13 mouse cellular contexts compared by ENCODE assay signal in genomic region chr17:80808069-80808468, GRCm38 (mm10).
DNase-seq lines count a peak whose midpoint lies in the region; ATAC-seq and TF ChIP-seq lines count a peak whose summit lies in the region.
"Had no signal": no experiment of that assay in that cellular context is flagged by ENCODE, and none has a peak within 500 bp of the region (broad histone marks: within the 10 kb centered on the region; RNA-seq: fewer than 3 reads in every experiment).

No protein-coding gene starts in this region.

- no peak for TF ChIP-seq CTCF in kidney, adult 2 months (conservative IDR thresholded peaks at IDR 0.05; ENCODE audit: insufficient read depth, insufficient read length, low read depth, low read length)
- no peak for TF ChIP-seq CTCF in Patski (IDR thresholded peaks at IDR 0.05)

- CTCF ChIA-PET in Patski (lab: Charles Lee): interaction anchor here (0.7 kb wide), 1 partner anchor 20 kb away, joined by 3 read pairs; no protein-coding TSS in a partner anchor

- H3K4me1 ChIP-seq in kidney, adult 2 months (ENCODE audit: control insufficient read depth, insufficient read depth, low read length): peaks cover 10% of the 10 kb centered on the region; the same call in 1 of the 2 replicates
- 0 out of 2 replicates have a peak, but pooled peaks cover 5% of the 10 kb centered on the region for H3K4me1 ChIP-seq in kidney, embryonic 14.5 days (ENCODE audit: control insufficient read depth, insufficient read depth, low read length)
- peaks cover 14% of the 10 kb centered on the region for H3K4me1 ChIP-seq in heart, embryonic 13.5 days

- H3K9me3 ChIP-seq in kidney, embryonic 14.5 days (ENCODE audit: control insufficient read depth, low read length): no peaks in the 10 kb centered on the region
- no peaks in the 10 kb centered on the region for H3K9me3 ChIP-seq in heart, embryonic 13.5 days

- H3K27ac ChIP-seq in kidney, adult 2 months (ENCODE audit: insufficient read depth, low read depth, low read length): peak overlapping the region; percentile 32; the same call in 1 of the 2 replicates
- H3K27ac ChIP-seq in kidney, embryonic 14.5 days (ENCODE audit: low read depth, low read length): no peak overlapping the region
- H3K27ac ChIP-seq in heart, embryonic 13.5 days (replicated peaks): no peak overlapping the region

- ATAC-seq in kidney, embryonic 14.5 days (ENCODE audit: low FRiP score, low TSS enrichment): no peak
- ATAC-seq in Patski: peak; percentile 89
- ATAC-seq in heart, embryonic 13.5 days (ENCODE audit: extremely low read depth, insufficient number of reproducible peaks, low FRiP score, low TSS enrichment): no peak
- ATAC-seq: inflammation-experienced regulatory T-cells, adult 6 months; liver, postnatal 0 days; midbrain, embryonic 16.5 days had no signal

- POLR2A ChIA-PET in Patski (lab: Charles Lee): interaction anchor here (0.7 kb wide), 1 partner anchor 589 kb away, joined by 5 read pairs; no protein-coding TSS in a partner anchor

- no peak overlapping the region for H3K4me3 ChIP-seq in kidney, adult 2 months (ENCODE audit: insufficient read depth, low read depth, low read length)
- no peak overlapping the region for H3K4me3 ChIP-seq in kidney, embryonic 14.5 days (ENCODE audit: low read length)
- H3K4me3 ChIP-seq in heart, embryonic 13.5 days: no peak overlapping the region

- no peak overlapping the region for H3K4me2 ChIP-seq in kidney, embryonic 14.5 days (replicated peaks; ENCODE audit: low read depth, low read length)
- peak overlapping the region; percentile 44 for H3K4me2 ChIP-seq in heart, embryonic 13.5 days

- WGBS in kidney, adult 2 months: 26% methylated on average over 10 of the region's 10 CpGs
- 60% methylated on average over 10 of the region's 10 CpGs for WGBS in kidney, embryonic 14.5 days
- 20% methylated on average over 10 of the region's 10 CpGs for WGBS in heart, embryonic 13.5 days

- no peaks in the 10 kb centered on the region for H3K27me3 ChIP-seq in kidney, adult 2 months (replicated peaks; ENCODE audit: control insufficient read depth, insufficient read depth, low read length)
- no peaks in the 10 kb centered on the region for H3K27me3 ChIP-seq in kidney, embryonic 14.5 days (ENCODE audit: control insufficient read depth, insufficient read depth, low read length)
- no peaks in the 10 kb centered on the region for H3K27me3 ChIP-seq in Patski
- no peaks in the 10 kb centered on the region for H3K27me3 ChIP-seq in heart, embryonic 13.5 days (replicated peaks)

- DNase-seq in kidney, adult 2 months: peak; percentile 85
- DNase-seq in Patski (ENCODE audit: low read depth, low spot score): peak; percentile 89
- DNase-seq in kidney, postnatal 36 days: peak; percentile 68 to 71
- DNase-seq in cerebellum, postnatal 36 days: no peak
- no peak for DNase-seq in ovary, adult 18-20 months (ENCODE audit: low spot score)
- DNase-seq: adrenal gland, adult 2 months; cerebellum, postnatal 14 days; gastrocnemius, postnatal 14 days; liver, postnatal 0 days had no signal

- in situ Hi-C loops in Patski (cut with MboI; ENCODE audit: low pct_unique_long_range_greater_than_20kb): no loop called here

- H3K9ac ChIP-seq in kidney, embryonic 14.5 days (ENCODE audit: low read depth, low read length): no peak overlapping the region
- no peak overlapping the region for H3K9ac ChIP-seq in heart, embryonic 13.5 days
- H3K9ac ChIP-seq: liver, postnatal 0 days had no signal

- H3K36me3 ChIP-seq in kidney, adult 2 months (ENCODE audit: control insufficient read depth, insufficient read depth, low read length): no peaks in the 10 kb centered on the region
- H3K36me3 ChIP-seq in kidney, embryonic 14.5 days (ENCODE audit: control insufficient read depth, insufficient read depth, low read length): no peaks in the 10 kb centered on the region
- no peaks in the 10 kb centered on the region for H3K36me3 ChIP-seq in heart, embryonic 13.5 days

- no peak for TF ChIP-seq POLR2A in kidney, adult 2 months (IDR thresholded peaks at IDR 0.05; ENCODE audit: low read depth, low read length)

Comparison
In these comparisons a context has a peak if more than half of its experiments do, and no peak if none do; other contexts are left out.
1. DNase-seq: peak in kidney, adult 2 months (single experiment), Patski (single experiment) and kidney, postnatal 36 days (2 of 2); none in cerebellum, postnatal 36 days (0 of 2) and ovary, adult 18-20 months (single experiment).